11 mouse cellular contexts compared by ENCODE assay signal in genomic region chr9:106356323-106356844, GRCm38 (mm10). TPM values are rescaled to one million over a fixed set of nuclear protein-coding genes. Genes with fewer than 3 reads are reported as not detected.
DNase-seq lines count a peak whose midpoint lies in the region; ATAC-seq and TF ChIP-seq lines count a peak whose summit lies in the region.
"Had no signal": no experiment of that assay in that cellular context is flagged by ENCODE, and none has a peak within 500 bp of the region (broad histone marks: within the 10 kb centered on the region; RNA-seq: fewer than 3 reads in every experiment).

No protein-coding gene starts in this region.

- no peak overlapping the region for H3K4me3 ChIP-seq in hindbrain, embryonic 12.5 days
- H3K4me3 ChIP-seq in hindbrain, embryonic 14.5 days (replicated peaks; ENCODE audit: low read length): no peak overlapping the region
- no peak overlapping the region for H3K4me3 ChIP-seq in hindbrain, embryonic 13.5 days
- no peak overlapping the region for H3K4me3 ChIP-seq in liver, postnatal 0 days (ENCODE audit: low read depth, low read length)
- H3K4me3 ChIP-seq: liver, embryonic 13.5 days had no signal

- no peaks in the 10 kb centered on the region for H3K27me3 ChIP-seq in hindbrain, embryonic 12.5 days
- H3K27me3 ChIP-seq in hindbrain, embryonic 14.5 days (ENCODE audit: control insufficient read depth, insufficient read depth, low read length): no peaks in the 10 kb centered on the region
- no peaks in the 10 kb centered on the region for H3K27me3 ChIP-seq in hindbrain, embryonic 13.5 days
- no peaks in the 10 kb centered on the region for H3K27me3 ChIP-seq in liver, postnatal 0 days (ENCODE audit: insufficient read depth, low read length)
- H3K27me3 ChIP-seq: liver, embryonic 13.5 days had no signal

- no peak for TF ChIP-seq EP300 in liver, postnatal 0 days (IDR thresholded peaks at IDR 0.05; ENCODE audit: low read depth)

- no peak for TF ChIP-seq CTCF in liver, postnatal 0 days (IDR thresholded peaks at IDR 0.05; ENCODE audit: low read depth)

- no peak overlapping the region for H3K9ac ChIP-seq in hindbrain, embryonic 12.5 days
- no peak overlapping the region for H3K9ac ChIP-seq in hindbrain, embryonic 14.5 days
- no peak overlapping the region for H3K9ac ChIP-seq in hindbrain, embryonic 13.5 days
- H3K9ac ChIP-seq in liver, postnatal 0 days (replicated peaks): no peak overlapping the region
- H3K9ac ChIP-seq: liver, embryonic 13.5 days had no signal

- H3K36me3 ChIP-seq in hindbrain, embryonic 12.5 days: no peaks in the 10 kb centered on the region
- H3K36me3 ChIP-seq in hindbrain, embryonic 14.5 days (replicated peaks; ENCODE audit: control insufficient read depth, insufficient read depth): no peaks in the 10 kb centered on the region
- H3K36me3 ChIP-seq in hindbrain, embryonic 13.5 days: no peaks in the 10 kb centered on the region
- no peaks in the 10 kb centered on the region for H3K36me3 ChIP-seq in liver, postnatal 0 days (replicated peaks; ENCODE audit: insufficient read depth, low read length)
- H3K36me3 ChIP-seq: liver, embryonic 13.5 days had no signal

- 62% methylated on average over 6 of the region's 10 CpGs for WGBS in hindbrain, embryonic 12.5 days
- 77% methylated on average over 10 of the region's 10 CpGs for WGBS in hindbrain, embryonic 14.5 days
- 76% methylated on average over 8 of the region's 10 CpGs for WGBS in hindbrain, embryonic 13.5 days
- WGBS in liver, postnatal 0 days (ENCODE audit: insufficient replicate concordance): 71% methylated on average over 10 of the region's 10 CpGs

- H3K4me1 ChIP-seq in hindbrain, embryonic 12.5 days: peaks cover 23% of the 10 kb centered on the region
- 0 out of 2 replicates have a peak, but pooled peaks cover 4% of the 10 kb centered on the region for H3K4me1 ChIP-seq in hindbrain, embryonic 14.5 days (replicated peaks; ENCODE audit: control insufficient read depth, insufficient read depth, low read length)
- peaks cover 18% of the 10 kb centered on the region for H3K4me1 ChIP-seq in hindbrain, embryonic 13.5 days (replicated peaks)
- H3K4me1 ChIP-seq in liver, postnatal 0 days (ENCODE audit: insufficient read depth): no peaks in the 10 kb centered on the region

- ATAC-seq in hindbrain, embryonic 12.5 days (ENCODE audit: low FRiP score): no peak; the same call in 1 of the 2 replicates
- ATAC-seq in hindbrain, embryonic 14.5 days (ENCODE audit: low FRiP score): no peak
- ATAC-seq in hindbrain, embryonic 13.5 days (ENCODE audit: low FRiP score): no peak
- ATAC-seq in liver, postnatal 0 days: no peak; the same call in 1 of the 2 replicates

- H3K4me2 ChIP-seq in hindbrain, embryonic 12.5 days (replicated peaks): no peak overlapping the region; the same call in 1 of the 2 replicates
- no peak overlapping the region for H3K4me2 ChIP-seq in hindbrain, embryonic 14.5 days (replicated peaks)
- H3K4me2 ChIP-seq in hindbrain, embryonic 13.5 days: no peak overlapping the region
- no peak overlapping the region for H3K4me2 ChIP-seq in liver, postnatal 0 days (ENCODE audit: low read depth, low read length)
- H3K4me2 ChIP-seq: liver, embryonic 13.5 days had no signal

- no peaks in the 10 kb centered on the region for H3K9me3 ChIP-seq in hindbrain, embryonic 12.5 days (replicated peaks)
- no peaks in the 10 kb centered on the region for H3K9me3 ChIP-seq in hindbrain, embryonic 14.5 days (ENCODE audit: control insufficient read depth, low read length)
- no peaks in the 10 kb centered on the region for H3K9me3 ChIP-seq in hindbrain, embryonic 13.5 days
- no peaks in the 10 kb centered on the region for H3K9me3 ChIP-seq in liver, postnatal 0 days (ENCODE audit: low read length)
- H3K9me3 ChIP-seq: G1E; liver, embryonic 13.5 days had no signal

- peak overlapping the region; percentile 74 for H3K27ac ChIP-seq in hindbrain, embryonic 12.5 days
- H3K27ac ChIP-seq in hindbrain, embryonic 14.5 days: no peak overlapping the region
- H3K27ac ChIP-seq in hindbrain, embryonic 13.5 days: peak overlapping the region; percentile 35; the same call in 1 of the 2 replicates
- H3K27ac ChIP-seq in liver, postnatal 0 days (ENCODE audit: low read depth): no peak overlapping the region
- H3K27ac ChIP-seq: liver, embryonic 13.5 days had no signal

- DNase-seq in hindbrain, embryonic 14.5 days (ENCODE audit: low spot score): no peak
- peak; percentile 88 for DNase-seq in embryo, embryonic 10.5 days (ENCODE audit: low spot score)
- peak; percentile 43 for DNase-seq in liver, postnatal 0 days
- no peak for DNase-seq in gastrocnemius, postnatal 10 days
- DNase-seq in natural killer cell, adult 2 months (ENCODE audit: low spot score in 2 of 2): no peak
- DNase-seq in adrenal gland, adult 8-10 months: no peak
- DNase-seq: liver, embryonic 13.5 days; right cerebral cortex, postnatal 14 days had no signal

RNA-seq across cellular contexts. Expression of gene Dusp7, which starts 12.0 kb away (rescaled TPM):
- polyA plus RNA-seq in hindbrain, embryonic 12.5 days (2016; fragmentation: Nextera tagmentation; extraction: Ambion mirVana): 25.5 and 26.9 TPM in 2 replicates
- 17.9 and 19.3 TPM in 2 replicates for polyA plus RNA-seq in hindbrain, embryonic 14.5 days (2014; fragmentation: Nextera tagmentation; extraction: Ambion mirVana)
- 9.9 and 10.3 TPM in 2 replicates for polyA plus RNA-seq in hindbrain, embryonic 13.5 days (2015; fragmentation: Nextera tagmentation; extraction: Ambion mirVana)
- polyA plus RNA-seq in liver, postnatal 0 days (2015; fragmentation: Nextera tagmentation; extraction: Ambion mirVana): 3.4 TPM in 2 replicates
- total RNA-seq in gastrocnemius, postnatal 10 days (2021): 10 to 100 TPM; 16.0 to 19.9 TPM
- total RNA-seq in adrenal gland, adult 8-10 months (2022): 10 to 100 TPM; 13.1 to 22.0 (median 18.4) TPM

Comparison
In these comparisons a context has a peak if more than half of its experiments do, and no peak if none do; other contexts are left out.
1. H3K27ac ChIP-seq: peak in hindbrain, embryonic 12.5 days (single experiment) and hindbrain, embryonic 13.5 days (single experiment); none in hindbrain, embryonic 14.5 days (single experiment) and liver, postnatal 0 days (single experiment).
2. DNase-seq: peak in embryo, embryonic 10.5 days (single experiment) and liver, postnatal 0 days (single experiment); none in hindbrain, embryonic 14.5 days (single experiment), gastrocnemius, postnatal 10 days (single experiment), natural killer cell, adult 2 months (0 of 2) and adrenal gland, adult 8-10 months (single experiment).